Mouse (Mus musculus) E14TG2a.4 (cell line): Measurements from ENCODE around the gene Cd3eap.
A peak's percentile ranks its signal among the peaks of the same experiment; 100 is the strongest.

Experiments used
- CTCF ChIP-seq: conservative IDR thresholded peaks from 2 replicates; pipeline ENCODE4 v1.5.1; 2014; ENCODE audit warnings: low read length
- NANOG ChIP-seq: IDR thresholded peaks from 2 replicates; pipeline ENCODE4 v1.6.1; 2014; ENCODE audit warnings: borderline replicate concordance, low read length, mixed read lengths
- POU5F1 ChIP-seq: IDR thresholded peaks from 2 replicates; pipeline ENCODE4 v1.6.1; 2014; ENCODE audit warnings: low read length, borderline replicate concordance

DNA sequence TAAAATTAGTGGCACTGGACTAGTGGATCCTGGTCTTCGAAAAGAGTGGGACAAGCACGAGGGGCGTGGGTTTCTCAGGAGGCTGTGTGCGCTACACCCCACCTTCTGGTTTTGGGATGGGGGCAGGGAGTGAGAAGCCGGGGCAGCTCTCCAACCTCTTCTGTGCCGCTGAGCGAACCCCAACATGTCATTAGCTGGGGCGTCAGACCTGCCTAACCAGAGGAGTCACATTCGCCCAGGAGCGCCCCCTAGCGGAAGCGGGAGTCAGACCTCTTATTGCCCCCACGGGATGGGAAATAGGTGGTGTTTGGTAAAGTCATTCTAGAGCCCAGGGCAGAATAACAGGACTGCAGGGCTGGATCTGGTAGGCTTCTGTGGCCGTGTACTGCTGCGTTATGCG is 2.4 kb upstream of the Cd3eap start:
- TF ChIP-seq CTCF (peak; percentile 91), NANOG (no peak), POU5F1 (no peak)
